Mouse (Mus musculus): Measurements from ENCODE around the gene Gm21719. TPM values are rescaled to one million over a fixed set of nuclear protein-coding genes. Genes with fewer than 3 reads are reported as not detected.
"Not testable (repeated sequence)": the region's sequence is repeated elsewhere in the genome, so short reads cannot be mapped to it uniquely, and the experiment has no call there.

Gene Gm21719
- not detected in 2 replicates for polyA plus RNA-seq (2016; fragmentation: Nextera tagmentation; extraction: Ambion mirVana)

DNA sequence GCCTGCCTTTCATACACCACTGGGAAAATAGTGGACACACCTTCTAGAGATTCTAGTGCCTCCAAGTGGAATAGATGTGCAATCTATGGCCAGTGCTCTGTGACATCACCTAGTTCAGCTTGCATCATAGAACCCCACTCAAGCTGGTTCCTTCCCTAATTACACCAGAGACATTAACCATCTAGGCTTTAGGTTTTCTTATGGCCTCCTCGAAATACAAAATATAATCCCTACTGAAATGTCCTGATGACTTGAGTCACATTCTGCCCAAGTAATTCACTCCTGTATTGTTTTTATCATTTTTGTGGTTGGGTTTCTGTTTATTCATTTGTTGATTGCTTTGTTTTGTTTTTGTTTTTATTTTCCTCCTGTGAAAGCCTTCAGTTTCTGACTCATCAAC, at the start of gene Gm21719:
Gm21719 (minus strand) TSS at position 101 of the 400 bp plus-strand sequence.
- H3K4me1 ChIP-seq; ATAC-seq (ENCODE audit: low FRiP score); H3K36me3 ChIP-seq; H3K9me3 ChIP-seq (replicated peaks); H3K27ac ChIP-seq; H3K9ac ChIP-seq; H3K27me3 ChIP-seq; H3K4me3 ChIP-seq; H3K4me2 ChIP-seq (replicated peaks): not testable (repeated sequence)
- 50% methylated on average over 1 of the region's 1 CpGs for WGBS

Other genes starting within 250 kb of the Gm21719 start
- gene Gm28919, start 99.3 kb downstream of the Gm21719 start, polyA plus RNA-seq (2016; fragmentation: Nextera tagmentation; extraction: Ambion mirVana), result not detected in 2 replicates
- not detected in 2 replicates for gene Gm20830, start 235.4 kb upstream of the Gm21719 start, polyA plus RNA-seq (2016; fragmentation: Nextera tagmentation; extraction: Ambion mirVana)